In genomic region chr19:34193149-34193548, GRCm38 (mm10) we compare ENCODE assay signal across 8 mouse cellular contexts. TPM values are rescaled to one million over a fixed set of nuclear protein-coding genes. Genes with fewer than 3 reads are reported as not detected.
DNase-seq lines count a peak whose midpoint lies in the region; ATAC-seq lines count a peak whose summit lies in the region.

No protein-coding gene starts in this region.

- peak overlapping the region; percentile 92 for H3K4me2 ChIP-seq in midbrain, embryonic 13.5 days (replicated peaks)

- peak overlapping the region; percentile 83 for H3K4me3 ChIP-seq in embryonic facial prominence, embryonic 10.5 days
- H3K4me3 ChIP-seq in midbrain, embryonic 13.5 days (replicated peaks): peak overlapping the region; percentile 64

- ATAC-seq in midbrain, embryonic 13.5 days: no peak

- no peaks in the 10 kb centered on the region for H3K9me3 ChIP-seq in embryonic facial prominence, embryonic 10.5 days
- H3K9me3 ChIP-seq in midbrain, embryonic 13.5 days: no peaks in the 10 kb centered on the region

- peak overlapping the region; percentile 71; the same call in 1 of the 2 replicates for H3K9ac ChIP-seq in midbrain, embryonic 13.5 days (replicated peaks)

- peaks cover 43% of the 10 kb centered on the region for H3K4me1 ChIP-seq in embryonic facial prominence, embryonic 10.5 days
- H3K4me1 ChIP-seq in midbrain, embryonic 13.5 days (replicated peaks): peaks cover 18% of the 10 kb centered on the region

- peaks cover 30% of the 10 kb centered on the region for H3K27me3 ChIP-seq in embryonic facial prominence, embryonic 10.5 days (replicated peaks; ENCODE audit: low read depth, poor library complexity, severe bottlenecking)
- peaks cover 40% of the 10 kb centered on the region for H3K27me3 ChIP-seq in midbrain, embryonic 13.5 days

- peak; percentile 17 for DNase-seq in gastrocnemius, adult 18-20 months (ENCODE audit: low spot score)
- DNase-seq in gastrocnemius, postnatal 14 days: no peak
- DNase-seq in MN1 (ENCODE audit: low spot score): peak; percentile 51
- peak; percentile 46 for DNase-seq in embryonic facial prominence, embryonic 10.5 days (ENCODE audit: low spot score)
- peak; percentile 34 to 45 for DNase-seq in heart, postnatal 36 days
- DNase-seq in kidney, postnatal 4 days: peak; percentile 38 to 47
- peak; percentile 57 for DNase-seq in thymus, postnatal 4 days

- H3K36me3 ChIP-seq in embryonic facial prominence, embryonic 10.5 days (replicated peaks): no peaks in the 10 kb centered on the region
- no peaks in the 10 kb centered on the region for H3K36me3 ChIP-seq in midbrain, embryonic 13.5 days

- intact Hi-C loops in gastrocnemius, postnatal 14 days (cut with DNase I; ENCODE audit: low total_unique reads): no loop called here
- intact Hi-C loops in heart, postnatal 36 days (cut with DNase I): no loop called here

- no peak overlapping the region for H3K27ac ChIP-seq in embryonic facial prominence, embryonic 10.5 days (replicated peaks)
- no peak overlapping the region for H3K27ac ChIP-seq in midbrain, embryonic 13.5 days

- 9% methylated on average over 9 of the region's 9 CpGs for WGBS in embryonic facial prominence, embryonic 10.5 days
- WGBS in midbrain, embryonic 13.5 days: 7% methylated on average over 9 of the region's 9 CpGs

RNA-seq across cellular contexts. Expression of gene Stambpl1, which starts 1.1 kb away (rescaled TPM):
- total RNA-seq in gastrocnemius, adult 18-20 months (2021): 1 to 10 TPM in 1 of 2 experiments, under 1 TPM in 1; 0.39 to 1.2 TPM
- total RNA-seq in gastrocnemius, postnatal 14 days (2021): 1 to 10 TPM; 1.4 to 1.7 TPM
- 7.7 and 7.9 TPM in 2 replicates for polyA plus RNA-seq in embryonic facial prominence, embryonic 10.5 days (2016; fragmentation: Nextera tagmentation; extraction: Ambion mirVana)
- total RNA-seq in heart, postnatal 36 days (2021): 1 to 10 TPM; 2.7 to 5.4 TPM
- polyA plus RNA-seq in midbrain, embryonic 13.5 days (2015; fragmentation: Nextera tagmentation; extraction: Ambion mirVana): 5.1 and 5.9 TPM in 2 replicates

RNA-seq across cellular contexts. Expression of gene Ankrd22, which starts 27.3 kb away (rescaled TPM):
- not detected for total RNA-seq in gastrocnemius, adult 18-20 months (2021)
- not detected for total RNA-seq in gastrocnemius, postnatal 14 days (2021)
- 0.34 TPM in 1 of 2 replicates, not detected in the other for polyA plus RNA-seq in embryonic facial prominence, embryonic 10.5 days (2016; fragmentation: Nextera tagmentation; extraction: Ambion mirVana)
- not detected for total RNA-seq in heart, postnatal 36 days (2021)
- polyA plus RNA-seq in midbrain, embryonic 13.5 days (2015; fragmentation: Nextera tagmentation; extraction: Ambion mirVana): not detected in 2 replicates
